Mouse (Mus musculus): ENCODE data around the gene Hoxd9. TPM values are rescaled to one million over a fixed set of nuclear protein-coding genes. Genes with fewer than 3 reads are reported as not detected.

Gene Hoxd9
- total and polyA plus RNA-seq, 3 experiments: 0.10 to 0.29 (median 0.16) TPM

DNA sequence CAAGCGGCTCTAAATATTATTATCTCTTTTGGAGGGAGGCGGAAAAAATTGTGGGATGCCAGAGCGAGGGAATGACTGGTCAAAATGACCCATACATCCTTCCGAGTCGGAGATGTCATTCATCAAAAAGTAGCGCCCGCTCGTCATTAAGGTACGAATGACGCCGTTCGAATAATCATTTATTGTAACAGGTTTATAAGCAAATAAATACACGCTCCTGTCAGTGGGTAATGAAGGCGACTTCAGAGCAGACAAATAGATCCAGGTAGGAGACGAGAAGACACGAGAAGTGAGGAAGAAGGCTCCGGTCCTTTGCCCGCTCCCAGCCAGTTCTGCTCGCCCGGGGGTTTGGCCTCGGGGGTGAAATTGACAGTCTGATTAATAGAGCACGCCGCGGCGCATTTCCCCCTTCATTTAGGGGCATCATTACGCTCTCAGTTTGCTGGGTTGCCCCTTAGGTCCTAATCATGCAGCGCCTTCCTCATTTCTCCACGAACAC lies 38.0 kb upstream of the Hoxd9 start, which contains the start of gene Evx2:
Evx2 (minus strand) TSS at position 51 of the 499 bp plus-strand sequence.
- Histone ChIP-seq H3K27ac (no peak within 1 kb of the TSS), H3K9ac (ENCODE audit: low read depth, low read length) (no peak within 1 kb of the TSS), H3K27me3 (ENCODE audit: control insufficient read depth, insufficient read depth, low read length) (peaks cover 46% of the 10 kb centered on the region), H3K36me3 (ENCODE audit: control insufficient read depth, insufficient read depth, low read length) (no peaks in the 10 kb centered on the region), H3K79me2 (replicated peaks; ENCODE audit: control insufficient read depth, insufficient read depth, low read length) (no peaks in the 10 kb centered on the region), H3K4me1 (ENCODE audit: control insufficient read depth, insufficient read depth, low read length) (no peaks in the 10 kb centered on the region), H3K4me3 (no peak within 1 kb of the TSS)
- intact Hi-C loops (cut with DNase I): loop anchor here (5.0 kb wide), 1 partner anchor 82 kb away; the partner anchor contains the start of gene Lnpk
- DNase-seq: no peak
- TF ChIP-seq POLR2A (IDR thresholded peaks at IDR 0.05; ENCODE audit: insufficient read depth, low read depth, low read length): no peak
- TF ChIP-seq EP300 (IDR thresholded peaks at IDR 0.05; ENCODE audit: insufficient read depth, low read depth, low read length): no peak
- no peak for TF ChIP-seq CTCF (IDR thresholded peaks at IDR 0.05)
- WGBS: 7% methylated on average over 28 of the region's 28 CpGs

DNA sequence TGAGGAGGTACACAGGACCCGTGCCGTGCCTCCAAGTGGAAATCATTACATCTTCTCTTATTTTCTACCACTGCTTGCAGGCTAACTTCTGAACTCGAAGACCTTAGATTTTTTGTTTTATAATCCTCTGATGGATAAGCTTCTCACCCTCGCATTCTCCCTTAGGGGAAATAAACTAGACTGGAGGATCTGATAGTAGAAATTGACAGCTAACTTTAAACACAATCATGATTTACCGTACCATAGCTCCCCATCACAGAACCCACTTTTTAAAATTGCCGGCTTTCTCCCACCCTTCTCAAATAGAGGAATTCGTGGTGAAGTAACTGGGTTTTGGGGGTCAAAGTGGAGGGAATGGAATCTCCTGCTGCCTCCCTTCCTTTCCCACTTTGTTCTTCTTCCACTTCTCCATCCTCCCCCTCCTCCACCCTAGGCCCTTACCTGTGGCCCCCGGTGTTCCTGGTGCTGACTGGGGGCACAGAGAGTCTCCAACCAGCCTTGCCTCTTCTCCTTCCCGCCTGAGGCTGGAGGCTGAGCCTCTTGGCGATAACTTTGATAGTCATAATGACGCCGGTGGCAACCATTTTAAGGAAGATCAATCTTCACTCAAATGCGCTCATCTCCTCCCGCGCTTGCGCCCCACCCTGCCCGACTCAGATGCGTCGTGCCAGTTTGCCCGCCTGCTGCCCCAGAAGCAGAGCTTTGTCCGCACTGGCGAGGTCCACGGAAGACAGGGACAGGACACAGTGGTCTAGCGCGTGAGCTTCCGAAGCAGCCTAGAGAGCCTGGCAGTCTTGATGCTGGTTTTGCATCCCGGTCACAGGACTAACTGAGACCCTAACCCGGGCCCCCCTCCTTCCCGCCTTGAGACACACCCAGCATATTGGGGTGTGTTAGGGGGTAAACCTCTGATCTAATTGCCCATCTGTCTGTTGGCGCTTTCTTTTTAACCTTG lies 36.8 kb upstream of the Hoxd9 start:
- intact Hi-C loops (cut with DNase I): no loop called here
- 6% methylated on average over 30 of the region's 30 CpGs for WGBS
- DNase-seq: no peak

DNA sequence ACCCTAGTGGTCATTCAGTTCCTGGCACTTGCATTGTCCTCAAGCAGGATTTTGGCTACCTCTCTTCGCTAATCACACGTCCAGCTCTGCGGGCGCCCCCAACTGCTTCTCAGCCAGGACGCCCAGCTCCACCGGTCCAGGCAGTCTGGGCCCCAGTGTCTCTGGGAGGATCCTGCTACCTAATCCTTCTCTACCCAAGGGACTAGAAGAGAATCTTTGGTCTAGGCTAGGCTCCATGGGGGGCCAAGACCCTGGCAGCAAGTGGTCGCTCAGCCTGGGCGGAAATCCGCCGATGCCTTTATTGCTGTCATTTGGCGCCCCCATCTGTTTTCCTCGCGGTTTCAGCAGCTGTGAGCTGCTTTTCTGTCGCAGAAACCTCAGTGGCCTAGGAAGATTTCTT lies 35.8 kb upstream of the Hoxd9 start:
- Histone ChIP-seq H3K27ac (no peak overlapping the region), H3K27me3 (ENCODE audit: control insufficient read depth, insufficient read depth, low read length) (peaks cover 36% of the 10 kb centered on the region), H3K79me2 (replicated peaks; ENCODE audit: control insufficient read depth, insufficient read depth, low read length) (no peaks in the 10 kb centered on the region), H3K4me3 (no peak overlapping the region), H3K4me1 (ENCODE audit: control insufficient read depth, insufficient read depth, low read length) (no peaks in the 10 kb centered on the region), H3K36me3 (ENCODE audit: control insufficient read depth, insufficient read depth, low read length) (no peaks in the 10 kb centered on the region), H3K9ac (ENCODE audit: low read depth, low read length) (no peak overlapping the region)
- intact Hi-C loops (cut with DNase I): loop anchor here (2.0 kb wide), 1 partner anchor 595 kb away; no protein-coding TSS in a partner anchor
- TF ChIP-seq EP300 (IDR thresholded peaks at IDR 0.05; ENCODE audit: insufficient read depth, low read depth, low read length): no peak
- TF ChIP-seq CTCF (IDR thresholded peaks at IDR 0.05): peak; percentile 63
- no peak for DNase-seq
- WGBS: 5% methylated on average over 14 of the region's 14 CpGs

More for the DNA sequence above, 36.8 kb upstream of the Hoxd9 start:
- Histone ChIP-seq H3K27ac (no peak overlapping the region), H3K4me3 (no peak overlapping the region), H3K36me3 (ENCODE audit: control insufficient read depth, insufficient read depth, low read length) (no peaks in the 10 kb centered on the region), H3K4me1 (ENCODE audit: control insufficient read depth, insufficient read depth, low read length) (no peaks in the 10 kb centered on the region), H3K9ac (ENCODE audit: low read depth, low read length) (no peak overlapping the region), H3K79me2 (replicated peaks; ENCODE audit: control insufficient read depth, insufficient read depth, low read length) (no peaks in the 10 kb centered on the region), H3K27me3 (ENCODE audit: control insufficient read depth, insufficient read depth, low read length) (peaks cover 38% of the 10 kb centered on the region)
- TF ChIP-seq CTCF (IDR thresholded peaks at IDR 0.05): no peak
- TF ChIP-seq POLR2A (IDR thresholded peaks at IDR 0.05; ENCODE audit: insufficient read depth, low read depth, low read length): no peak
- TF ChIP-seq EP300 (IDR thresholded peaks at IDR 0.05; ENCODE audit: insufficient read depth, low read depth, low read length): no peak

DNA sequence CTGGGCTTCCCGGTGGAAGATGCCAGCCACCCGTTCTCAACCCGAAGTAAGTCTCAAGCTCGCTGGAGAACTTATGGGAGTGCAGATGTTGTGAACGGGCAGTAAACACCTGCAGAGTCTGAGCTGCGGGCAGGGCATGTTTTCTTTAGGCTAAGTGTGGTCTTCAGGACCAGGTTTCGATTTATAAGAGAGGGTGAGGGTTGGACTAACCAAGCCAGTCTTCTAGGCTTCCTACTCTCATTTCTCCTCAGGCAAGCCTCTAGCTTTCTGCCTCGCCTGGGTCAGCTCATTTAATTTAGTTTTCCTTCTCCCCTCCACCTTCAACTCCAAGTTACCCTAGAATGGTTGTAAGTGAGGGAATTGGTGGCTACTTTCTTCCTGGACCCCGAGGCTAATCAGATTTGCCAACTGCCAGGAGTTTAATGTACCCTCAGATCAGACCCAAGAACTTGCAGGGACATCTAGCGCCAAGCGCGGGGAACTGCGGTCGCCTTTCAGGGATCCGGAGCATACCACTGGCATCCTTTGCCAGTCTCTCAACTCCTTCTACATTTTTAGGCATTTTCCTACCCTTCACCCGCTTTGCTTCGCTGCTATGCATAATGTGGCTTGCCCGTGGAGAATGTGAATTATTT lies 34.1 kb upstream of the Hoxd9 start:
- 5% methylated on average over 18 of the region's 18 CpGs for WGBS
- H3K4me1 ChIP-seq (ENCODE audit: control insufficient read depth, insufficient read depth, low read length): no peaks in the 10 kb centered on the region
- H3K27me3 ChIP-seq (ENCODE audit: control insufficient read depth, insufficient read depth, low read length): peaks cover 35% of the 10 kb centered on the region
- intact Hi-C loops (cut with DNase I): loop anchor here (2.0 kb wide), 1 partner anchor 597 kb away; no protein-coding TSS in a partner anchor
- H3K9ac ChIP-seq (ENCODE audit: low read depth, low read length): no peak overlapping the region
- no peak overlapping the region for H3K27ac ChIP-seq
- no peak overlapping the region for H3K4me3 ChIP-seq
- no peaks in the 10 kb centered on the region for H3K79me2 ChIP-seq (replicated peaks; ENCODE audit: control insufficient read depth, insufficient read depth, low read length)
- no peaks in the 10 kb centered on the region for H3K36me3 ChIP-seq (ENCODE audit: control insufficient read depth, insufficient read depth, low read length)
- no peak for TF ChIP-seq POLR2A (IDR thresholded peaks at IDR 0.05; ENCODE audit: insufficient read depth, low read depth, low read length)
- TF ChIP-seq CTCF (IDR thresholded peaks at IDR 0.05): peak; percentile 77
- no peak for TF ChIP-seq EP300 (IDR thresholded peaks at IDR 0.05; ENCODE audit: insufficient read depth, low read depth, low read length)
- DNase-seq: no peak

DNA sequence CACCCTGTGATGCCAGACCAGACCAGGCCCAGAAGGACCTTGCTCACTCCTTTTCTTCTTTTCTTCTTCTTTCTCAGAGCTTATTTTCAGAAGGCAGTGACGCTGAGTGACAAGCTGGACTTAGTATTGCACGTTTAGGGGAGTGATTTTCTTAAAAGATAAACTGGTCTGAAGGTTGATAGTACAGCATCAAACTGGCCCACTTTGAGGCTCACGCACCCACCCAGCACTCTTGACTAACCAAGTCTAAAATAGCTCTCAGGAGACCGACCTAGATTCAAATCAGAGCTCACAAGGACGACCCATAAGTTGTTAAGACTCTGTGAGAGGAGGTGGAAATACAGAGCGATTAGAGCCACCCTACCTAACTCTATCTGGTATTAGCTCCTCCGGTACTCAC lies 31.1 kb upstream of the Hoxd9 start:
- 6% methylated on average over 7 of the region's 7 CpGs for WGBS
- peaks cover 26% of the 10 kb centered on the region for H3K27me3 ChIP-seq (ENCODE audit: control insufficient read depth, insufficient read depth, low read length)
- H3K4me1 ChIP-seq (ENCODE audit: control insufficient read depth, insufficient read depth, low read length): no peaks in the 10 kb centered on the region
- no peak overlapping the region for H3K9ac ChIP-seq (ENCODE audit: low read depth, low read length)
- intact Hi-C loops (cut with DNase I): no loop called here
- no peak overlapping the region for H3K4me3 ChIP-seq
- DNase-seq: peak in 1 of 2 experiments; percentile 12
- no peak for TF ChIP-seq POLR2A (IDR thresholded peaks at IDR 0.05; ENCODE audit: insufficient read depth, low read depth, low read length)
- no peak for TF ChIP-seq CTCF (IDR thresholded peaks at IDR 0.05)
- TF ChIP-seq EP300 (IDR thresholded peaks at IDR 0.05; ENCODE audit: insufficient read depth, low read depth, low read length): no peak
- no peaks in the 10 kb centered on the region for H3K79me2 ChIP-seq (replicated peaks; ENCODE audit: control insufficient read depth, insufficient read depth, low read length)
- H3K27ac ChIP-seq: no peak overlapping the region
- no peaks in the 10 kb centered on the region for H3K36me3 ChIP-seq (ENCODE audit: control insufficient read depth, insufficient read depth, low read length)
